Mouse (Mus musculus): ENCODE data around the gene B3galt1. TPM values are rescaled to one million over a fixed set of nuclear protein-coding genes. Genes with fewer than 3 reads are reported as not detected.

Gene B3galt1
- polyA plus RNA-seq, 1 experiment from 2014 or later = 23.3 TPM

DNA sequence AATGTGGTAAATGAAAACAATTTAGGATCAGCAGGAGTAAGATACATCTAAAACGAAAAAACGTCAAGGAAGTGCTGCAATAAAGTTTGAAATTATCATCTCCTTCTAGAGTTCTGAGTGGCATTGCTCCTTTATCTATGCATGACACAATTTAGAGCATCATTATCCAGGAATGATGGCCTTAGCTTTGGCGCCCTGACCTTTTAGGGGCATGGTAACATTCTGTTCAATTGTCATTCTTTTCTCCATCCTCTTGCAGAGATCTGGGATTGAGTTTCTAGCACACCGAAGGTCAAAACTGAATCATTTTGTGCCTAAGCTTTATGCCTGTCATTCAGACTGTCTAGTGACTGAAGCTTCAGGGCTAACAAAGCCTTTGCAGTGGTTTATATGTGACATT is 231.9 kb downstream of the B3galt1 start:
- no peaks in the 10 kb centered on the region for H3K4me1 ChIP-seq (replicated peaks; ENCODE audit: control insufficient read depth, insufficient read depth, low read length)
- H3K27me3 ChIP-seq (ENCODE audit: control insufficient read depth, insufficient read depth, low read length) = no peaks in the 10 kb centered on the region
- H3K4me2 ChIP-seq (replicated peaks; ENCODE audit: low read depth, low read length) = no peak overlapping the region
- DNase-seq (ENCODE audit: low spot score) (no peak), ATAC-seq (ENCODE audit: low FRiP score) (no peak)
- no peak overlapping the region for H3K4me3 ChIP-seq (ENCODE audit: low read depth, low read length)
- H3K36me3 ChIP-seq (ENCODE audit: control insufficient read depth, insufficient read depth, low read length) = no peaks in the 10 kb centered on the region
- H3K27ac ChIP-seq (ENCODE audit: low read depth, low read length) = no peak overlapping the region
- H3K9ac ChIP-seq (ENCODE audit: low read depth, low read length) = no peak overlapping the region
- 80% methylated on average over 4 of the region's 4 CpGs for WGBS
- H3K9me3 ChIP-seq (ENCODE audit: control insufficient read depth, low read length) = no peaks in the 10 kb centered on the region

DNA sequence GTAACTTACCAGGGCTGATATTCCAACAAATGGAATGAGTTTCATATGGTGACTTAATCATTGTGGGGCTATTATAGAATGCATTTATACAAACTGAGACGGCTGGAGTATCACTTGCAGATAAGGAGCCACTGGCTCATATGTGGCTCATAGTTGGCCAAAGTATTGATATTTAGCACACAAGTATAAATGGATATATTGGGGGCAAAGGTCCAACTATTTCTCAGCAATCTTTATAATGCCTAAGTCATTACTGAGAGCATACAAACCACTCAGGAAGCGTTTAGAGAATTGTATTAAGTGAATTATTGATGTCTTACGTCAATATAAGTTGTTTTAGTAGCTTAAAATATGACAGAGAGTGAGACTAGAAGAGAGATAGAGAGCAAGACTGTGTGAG is 234.3 kb downstream of the B3galt1 start:
- no peaks in the 10 kb centered on the region for H3K36me3 ChIP-seq (ENCODE audit: control insufficient read depth, insufficient read depth, low read length)
- H3K4me1 ChIP-seq (replicated peaks; ENCODE audit: control insufficient read depth, insufficient read depth, low read length) = no peaks in the 10 kb centered on the region
- H3K27me3 ChIP-seq (ENCODE audit: control insufficient read depth, insufficient read depth, low read length) = no peaks in the 10 kb centered on the region
- no peak overlapping the region for H3K9ac ChIP-seq (ENCODE audit: low read depth, low read length)
- no peak overlapping the region for H3K4me2 ChIP-seq (replicated peaks; ENCODE audit: low read depth, low read length)
- 76% methylated on average over 3 of the region's 3 CpGs for WGBS
- no peaks in the 10 kb centered on the region for H3K9me3 ChIP-seq (ENCODE audit: control insufficient read depth, low read length)
- H3K4me3 ChIP-seq (ENCODE audit: low read depth, low read length) = no peak overlapping the region
- H3K27ac ChIP-seq (ENCODE audit: low read depth, low read length) = no peak overlapping the region
- no peak for DNase-seq (ENCODE audit: low spot score)
- no peak for ATAC-seq (ENCODE audit: low FRiP score)

DNA sequence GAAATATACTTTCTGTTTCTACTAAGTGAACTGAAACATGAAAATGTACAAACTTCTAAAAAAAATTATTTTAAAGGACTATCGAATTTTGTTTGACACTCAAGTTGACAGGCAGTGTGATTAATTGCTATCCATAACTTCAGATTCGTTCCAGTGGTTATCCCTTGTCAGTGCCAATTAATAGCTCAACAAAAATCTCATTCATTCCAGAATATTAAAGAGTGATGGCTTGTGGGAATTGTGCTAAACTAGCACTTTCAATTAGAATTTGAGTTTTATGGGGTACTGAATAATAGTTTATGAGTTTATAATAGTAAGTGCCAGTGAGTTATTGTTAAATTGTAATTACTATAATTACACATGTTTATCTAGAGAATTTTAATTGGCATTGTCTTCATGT is 250.5 kb downstream of the B3galt1 start:
- H3K36me3 ChIP-seq (ENCODE audit: control insufficient read depth, insufficient read depth, low read length) = no peaks in the 10 kb centered on the region
- no peaks in the 10 kb centered on the region for H3K9me3 ChIP-seq (ENCODE audit: control insufficient read depth, low read length)
- no peak overlapping the region for H3K9ac ChIP-seq (ENCODE audit: low read depth, low read length)
- DNase-seq (ENCODE audit: low spot score) = no peak
- H3K4me1 ChIP-seq (replicated peaks; ENCODE audit: control insufficient read depth, insufficient read depth, low read length) = no peaks in the 10 kb centered on the region
- no peak overlapping the region for H3K4me2 ChIP-seq (replicated peaks; ENCODE audit: low read depth, low read length)
- no peak overlapping the region for H3K27ac ChIP-seq (ENCODE audit: low read depth, low read length)
- no peak overlapping the region for H3K4me3 ChIP-seq (ENCODE audit: low read depth, low read length)
- ATAC-seq (ENCODE audit: low FRiP score) = no peak
- H3K27me3 ChIP-seq (ENCODE audit: control insufficient read depth, insufficient read depth, low read length) = no peaks in the 10 kb centered on the region
- 76% methylated on average over 2 of the region's 2 CpGs for WGBS

DNA sequence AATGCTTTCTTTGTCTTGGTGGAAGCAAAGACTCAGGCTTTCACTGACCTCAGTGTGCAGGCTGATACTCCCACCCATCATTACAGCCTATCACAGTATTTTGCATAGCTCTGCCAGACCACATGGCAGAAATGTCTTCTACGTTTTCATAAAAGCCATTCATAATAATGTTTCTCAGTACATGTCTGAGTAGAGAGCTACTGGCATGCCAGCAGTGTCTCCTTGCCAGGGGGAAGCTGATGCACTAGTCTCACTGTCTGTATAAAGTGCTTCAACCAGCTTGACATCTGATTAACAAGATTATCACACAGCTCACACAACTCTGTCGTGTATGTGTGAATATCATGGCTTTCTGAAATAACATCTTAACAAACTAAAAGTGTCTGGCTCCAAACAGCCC is 252.3 kb downstream of the B3galt1 start:
- H3K9ac ChIP-seq (ENCODE audit: low read depth, low read length) = no peak overlapping the region
- H3K27ac ChIP-seq (ENCODE audit: low read depth, low read length) = no peak overlapping the region
- no peak overlapping the region for H3K4me2 ChIP-seq (replicated peaks; ENCODE audit: low read depth, low read length)
- 72% methylated on average over 2 of the region's 2 CpGs for WGBS
- DNase-seq (ENCODE audit: low spot score) (no peak), ATAC-seq (ENCODE audit: low FRiP score) (no peak)
- H3K27me3 ChIP-seq (ENCODE audit: control insufficient read depth, insufficient read depth, low read length) = no peaks in the 10 kb centered on the region
- H3K4me3 ChIP-seq (ENCODE audit: low read depth, low read length) = no peak overlapping the region
- no peaks in the 10 kb centered on the region for H3K9me3 ChIP-seq (ENCODE audit: control insufficient read depth, low read length)
- no peaks in the 10 kb centered on the region for H3K4me1 ChIP-seq (replicated peaks; ENCODE audit: control insufficient read depth, insufficient read depth, low read length)
- no peaks in the 10 kb centered on the region for H3K36me3 ChIP-seq (ENCODE audit: control insufficient read depth, insufficient read depth, low read length)

DNA sequence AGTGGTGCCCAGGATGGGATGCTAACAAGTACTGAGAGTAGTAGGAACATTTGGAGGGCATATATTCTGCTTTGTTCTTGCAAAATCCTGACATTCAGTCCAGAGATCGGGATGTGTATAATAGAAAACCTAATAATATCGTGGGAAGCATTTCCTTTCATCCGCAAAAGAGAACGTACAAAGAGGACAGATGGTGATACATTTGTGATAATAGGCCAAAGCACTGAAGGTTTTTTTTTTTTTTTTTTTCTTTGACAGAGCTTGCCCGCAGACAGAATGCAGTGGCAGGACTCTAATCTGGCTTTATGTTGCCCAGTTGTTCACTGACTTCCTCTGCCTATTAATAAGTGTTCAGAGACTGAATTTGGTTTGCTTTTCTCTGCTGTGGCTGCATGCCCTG is 256.7 kb downstream of the B3galt1 start:
- Histone ChIP-seq H3K4me2 (replicated peaks; ENCODE audit: low read depth, low read length) (no peak overlapping the region), H3K9ac (ENCODE audit: low read depth, low read length) (no peak overlapping the region), H3K9me3 (ENCODE audit: control insufficient read depth, low read length) (no peaks in the 10 kb centered on the region), H3K27me3 (ENCODE audit: control insufficient read depth, insufficient read depth, low read length) (no peaks in the 10 kb centered on the region), H3K4me1 (replicated peaks; ENCODE audit: control insufficient read depth, insufficient read depth, low read length) (no peaks in the 10 kb centered on the region), H3K27ac (ENCODE audit: low read depth, low read length) (no peak overlapping the region), H3K4me3 (ENCODE audit: low read depth, low read length) (no peak overlapping the region), H3K36me3 (ENCODE audit: control insufficient read depth, insufficient read depth, low read length) (no peaks in the 10 kb centered on the region)
- no peak for DNase-seq (ENCODE audit: low spot score)
- 82% methylated on average over 5 of the region's 5 CpGs for WGBS
- ATAC-seq (ENCODE audit: low FRiP score) = no peak

DNA sequence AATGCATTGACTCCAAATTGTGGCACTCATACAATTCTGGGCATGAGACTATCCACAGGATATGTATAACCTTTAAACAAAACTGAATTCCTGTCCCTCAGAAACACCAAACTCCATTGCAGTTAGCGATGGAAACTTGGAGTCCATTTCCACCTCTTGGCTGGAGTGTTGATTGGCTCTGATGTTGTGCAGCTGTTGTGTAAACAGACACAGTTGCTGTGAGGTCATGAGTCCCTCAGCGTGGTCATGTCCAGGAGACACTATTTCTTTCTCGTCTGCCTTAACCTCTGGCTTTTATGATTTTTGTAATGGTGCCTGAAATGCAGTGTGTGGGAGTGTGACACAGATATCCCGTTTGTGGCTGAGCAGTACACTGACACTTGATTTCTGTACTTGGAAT is 262.0 kb downstream of the B3galt1 start:
- Histone ChIP-seq H3K4me2 (replicated peaks; ENCODE audit: low read depth, low read length) (no peak overlapping the region), H3K9ac (ENCODE audit: low read depth, low read length) (no peak overlapping the region), H3K9me3 (ENCODE audit: control insufficient read depth, low read length) (no peaks in the 10 kb centered on the region), H3K4me3 (ENCODE audit: low read depth, low read length) (no peak overlapping the region), H3K4me1 (replicated peaks; ENCODE audit: control insufficient read depth, insufficient read depth, low read length) (no peaks in the 10 kb centered on the region), H3K36me3 (ENCODE audit: control insufficient read depth, insufficient read depth, low read length) (no peaks in the 10 kb centered on the region), H3K27me3 (ENCODE audit: control insufficient read depth, insufficient read depth, low read length) (no peaks in the 10 kb centered on the region), H3K27ac (ENCODE audit: low read depth, low read length) (no peak overlapping the region)
- ATAC-seq (ENCODE audit: low FRiP score) (no peak), DNase-seq (ENCODE audit: low spot score) (no peak)
- WGBS = 92% methylated on average over 4 of the region's 4 CpGs

DNA sequence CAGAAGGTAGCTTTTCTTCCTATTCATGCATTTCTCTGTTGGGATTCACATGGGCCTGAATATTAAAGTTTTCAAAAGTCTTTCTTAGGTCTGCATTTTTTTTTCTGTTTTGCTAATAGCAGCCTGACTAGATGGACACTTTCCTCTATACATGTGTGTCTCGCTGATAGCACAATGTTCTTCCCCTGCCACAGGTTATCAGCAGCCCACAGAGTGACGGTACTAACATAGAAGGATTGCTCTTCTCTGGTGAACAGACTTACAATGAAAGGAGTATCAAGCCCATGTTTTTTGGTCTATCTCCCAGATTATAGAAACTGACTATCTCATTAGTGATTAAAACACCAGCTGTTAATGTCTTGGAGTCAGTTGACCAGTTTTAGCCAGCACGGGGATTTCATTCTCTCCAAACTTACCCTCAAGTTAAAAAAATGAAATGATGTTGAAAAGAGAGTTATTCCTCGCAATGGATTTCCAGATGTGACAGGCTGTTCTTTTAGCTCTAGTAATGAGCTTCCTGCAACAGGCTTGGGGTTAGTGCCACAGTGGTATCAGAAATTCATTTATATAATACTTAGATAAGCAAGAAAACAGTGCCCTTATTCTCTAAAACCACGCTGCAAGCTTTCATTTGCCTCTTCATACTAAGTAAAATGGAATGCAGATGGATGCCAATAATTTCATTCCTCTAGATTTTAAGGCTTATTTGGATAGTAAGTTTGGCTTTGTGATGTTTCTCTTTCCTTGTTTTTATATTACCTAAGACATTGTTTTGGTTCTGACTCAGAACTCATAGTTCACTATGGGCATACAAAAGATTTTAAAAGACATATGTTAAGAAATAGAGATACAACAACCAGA is 263.6 kb downstream of the B3galt1 start:
- no peak overlapping the region for H3K9ac ChIP-seq (ENCODE audit: low read depth, low read length)
- no peaks in the 10 kb centered on the region for H3K9me3 ChIP-seq (ENCODE audit: control insufficient read depth, low read length)
- H3K4me1 ChIP-seq (replicated peaks; ENCODE audit: control insufficient read depth, insufficient read depth, low read length) = no peaks in the 10 kb centered on the region
- H3K27ac ChIP-seq (ENCODE audit: low read depth, low read length) = no peak overlapping the region
- ATAC-seq (ENCODE audit: low FRiP score) (no peak), DNase-seq (ENCODE audit: low spot score) (no peak)
- H3K4me2 ChIP-seq (replicated peaks; ENCODE audit: low read depth, low read length) = no peak overlapping the region
- 89% methylated on average over 5 of the region's 5 CpGs for WGBS
- H3K4me3 ChIP-seq (ENCODE audit: low read depth, low read length) = no peak overlapping the region
- H3K27me3 ChIP-seq (ENCODE audit: control insufficient read depth, insufficient read depth, low read length) = no peaks in the 10 kb centered on the region
- no peaks in the 10 kb centered on the region for H3K36me3 ChIP-seq (ENCODE audit: control insufficient read depth, insufficient read depth, low read length)

DNA sequence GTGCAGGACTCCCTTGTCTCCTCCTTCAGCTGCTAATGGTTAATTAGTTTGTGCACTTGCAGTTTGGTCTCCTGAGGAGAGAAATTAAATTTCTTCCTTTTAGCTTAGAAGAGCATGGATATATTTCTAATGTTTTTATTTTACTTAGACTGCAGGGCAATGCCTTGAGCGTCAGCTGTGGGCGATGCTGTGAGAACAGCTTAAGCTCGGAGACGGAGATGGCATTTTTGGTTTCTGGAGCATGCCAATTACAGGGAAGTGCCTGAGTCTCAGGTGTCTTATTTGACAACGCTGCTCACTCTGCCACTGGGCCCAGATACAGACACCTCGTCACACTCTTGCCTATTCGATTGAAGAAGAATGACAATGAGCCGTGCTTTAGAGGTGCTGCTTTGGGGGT is 282.1 kb downstream of the B3galt1 start:
- 84% methylated on average over 8 of the region's 8 CpGs for WGBS
- Histone ChIP-seq H3K27me3 (ENCODE audit: control insufficient read depth, insufficient read depth, low read length) (no peaks in the 10 kb centered on the region), H3K9ac (ENCODE audit: low read depth, low read length) (no peak overlapping the region), H3K4me2 (replicated peaks; ENCODE audit: low read depth, low read length) (no peak overlapping the region), H3K4me3 (ENCODE audit: low read depth, low read length) (no peak overlapping the region), H3K4me1 (replicated peaks; ENCODE audit: control insufficient read depth, insufficient read depth, low read length) (no peaks in the 10 kb centered on the region), H3K27ac (ENCODE audit: low read depth, low read length) (no peak overlapping the region), H3K36me3 (ENCODE audit: control insufficient read depth, insufficient read depth, low read length) (no peaks in the 10 kb centered on the region), H3K9me3 (ENCODE audit: control insufficient read depth, low read length) (no peaks in the 10 kb centered on the region)
- ATAC-seq (ENCODE audit: low FRiP score) = no peak
- no peak for DNase-seq (ENCODE audit: low spot score)

DNA sequence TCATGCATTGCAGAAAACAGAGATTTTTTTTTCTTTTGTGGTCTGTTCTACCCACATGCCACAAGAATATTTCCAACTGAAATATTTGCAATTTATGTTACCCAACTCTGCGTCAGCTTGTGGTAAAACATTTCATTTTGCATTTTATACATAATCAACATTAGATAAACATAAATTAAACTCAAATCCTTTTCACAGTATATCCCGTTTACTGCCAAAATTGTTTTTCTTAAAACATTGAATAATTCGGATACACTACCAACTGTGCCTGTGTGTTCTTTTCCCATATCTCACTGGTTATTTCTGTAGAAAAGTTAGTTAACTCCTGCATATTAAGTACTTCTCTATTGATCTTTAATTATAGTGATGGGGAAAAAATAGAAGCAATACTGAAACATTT is 285.1 kb downstream of the B3galt1 start:
- DNase-seq (ENCODE audit: low spot score) (no peak), ATAC-seq (ENCODE audit: low FRiP score) (no peak)
- H3K27me3 ChIP-seq (ENCODE audit: control insufficient read depth, insufficient read depth, low read length) = no peaks in the 10 kb centered on the region
- no peak overlapping the region for H3K27ac ChIP-seq (ENCODE audit: low read depth, low read length)
- 94% methylated on average over 3 of the region's 3 CpGs for WGBS
- H3K9ac ChIP-seq (ENCODE audit: low read depth, low read length) = no peak overlapping the region
- no peak overlapping the region for H3K4me3 ChIP-seq (ENCODE audit: low read depth, low read length)
- H3K4me1 ChIP-seq (replicated peaks; ENCODE audit: control insufficient read depth, insufficient read depth, low read length) = no peaks in the 10 kb centered on the region
- no peaks in the 10 kb centered on the region for H3K9me3 ChIP-seq (ENCODE audit: control insufficient read depth, low read length)
- no peak overlapping the region for H3K4me2 ChIP-seq (replicated peaks; ENCODE audit: low read depth, low read length)
- no peaks in the 10 kb centered on the region for H3K36me3 ChIP-seq (ENCODE audit: control insufficient read depth, insufficient read depth, low read length)
